Mouse (Mus musculus) liver (tissue): ENCODE measurements at regions not wholly inside any gene's neighbourhood (a gene's known extent, or its start where the extent isn't known, plus 50 kb on each side); places are given as distances from the start of the nearest gene placed in this dataset.

Experiments
- DNase-seq: peaks from one replicate; pipeline ENCODE4 v3.0.0-alpha.2; 2020; ENCODE audit warnings: mixed read lengths

- no peak for DNase-seq
Observed at GRCm38 (mm10) chr4:142291366-142291765, 52.2 kb upstream of the Kazn start.
